Mouse (Mus musculus): Measurements from ENCODE around the gene Magi3.

Magi3 gene

GRCm38 (mm10) chr3:104032086-104032485 is 188.1 kb downstream of the Magi3 start:
- in situ Hi-C loops (cut with MseI, MboI): no loop called here

- in situ Hi-C loops (cut with MseI, MboI): no loop called here
Observed at GRCm38 (mm10) chr3:104026938-104027337, 193.2 kb downstream of the Magi3 start.

- in situ Hi-C loops (cut with MseI, MboI): no loop called here
Observed at GRCm38 (mm10) chr3:104020101-104020500, 200.1 kb downstream of the Magi3 start.

GRCm38 (mm10) chr3:104019453-104019852 is 200.7 kb downstream of the Magi3 start:
- in situ Hi-C loops (cut with MseI, MboI): no loop called here

GRCm38 (mm10) chr3:104017931-104018330 is 202.2 kb downstream of the Magi3 start:
- in situ Hi-C loops (cut with MseI, MboI): no loop called here

- in situ Hi-C loops (cut with MseI, MboI): no loop called here
Observed at GRCm38 (mm10) chr3:104011972-104012371, 208.2 kb downstream of the Magi3 start.

GRCm38 (mm10) chr3:104009924-104010662 is 210.1 kb downstream of the Magi3 start:
- in situ Hi-C loops (cut with MseI, MboI): no loop called here

DNA sequence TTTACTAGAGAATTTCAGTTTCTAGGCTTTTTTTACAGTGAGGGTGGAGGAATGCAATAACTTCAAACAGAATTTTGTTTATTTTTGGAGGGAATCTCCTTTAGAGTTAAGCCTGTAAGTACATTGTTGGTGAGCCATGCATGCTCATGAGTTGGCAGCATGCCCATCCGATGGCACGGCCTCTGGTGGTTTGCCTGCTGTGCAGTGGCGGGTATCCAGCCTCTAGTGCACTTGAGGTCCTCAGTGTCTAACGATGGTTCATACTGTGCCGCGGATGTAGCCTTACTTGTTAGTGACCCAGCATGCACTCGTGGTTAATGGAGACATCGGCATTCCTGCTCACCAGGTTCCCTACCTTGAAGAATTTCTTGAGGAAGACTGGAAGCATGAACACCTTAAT is 212.7 kb downstream of the Magi3 start:
- in situ Hi-C loops (cut with MseI, MboI): no loop called here

DNA sequence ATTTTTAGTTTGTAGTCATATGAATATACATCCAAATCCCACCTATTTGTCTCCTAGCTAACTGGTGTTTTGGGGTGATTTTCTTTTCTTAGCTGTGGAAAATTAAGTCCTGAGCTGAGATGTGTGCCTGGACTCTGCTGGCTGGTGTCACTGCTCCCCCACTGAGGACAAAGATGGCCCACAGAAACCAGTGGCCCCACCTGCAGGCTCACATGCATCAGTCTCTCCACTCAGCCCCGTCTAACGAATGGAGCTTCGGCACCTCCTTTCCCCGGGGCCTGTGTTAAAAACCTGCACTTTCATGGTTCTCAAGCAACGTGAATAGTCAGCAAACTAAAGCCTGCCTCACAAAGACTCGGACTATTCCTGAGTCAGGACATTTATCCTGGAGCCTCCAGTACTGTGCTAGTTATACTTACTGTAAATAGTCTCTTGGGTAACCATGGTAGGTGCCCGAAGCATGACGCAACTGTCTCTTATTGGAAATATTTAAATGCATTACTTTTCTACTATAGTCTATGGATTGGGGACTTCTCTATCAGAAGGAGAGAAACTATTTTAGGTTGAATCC is 213.2 kb downstream of the Magi3 start:
- in situ Hi-C loops (cut with MseI, MboI): no loop called here

- in situ Hi-C loops (cut with MseI, MboI): no loop called here
Observed at GRCm38 (mm10) chr3:103998724-103999123, 221.4 kb downstream of the Magi3 start.

DNA sequence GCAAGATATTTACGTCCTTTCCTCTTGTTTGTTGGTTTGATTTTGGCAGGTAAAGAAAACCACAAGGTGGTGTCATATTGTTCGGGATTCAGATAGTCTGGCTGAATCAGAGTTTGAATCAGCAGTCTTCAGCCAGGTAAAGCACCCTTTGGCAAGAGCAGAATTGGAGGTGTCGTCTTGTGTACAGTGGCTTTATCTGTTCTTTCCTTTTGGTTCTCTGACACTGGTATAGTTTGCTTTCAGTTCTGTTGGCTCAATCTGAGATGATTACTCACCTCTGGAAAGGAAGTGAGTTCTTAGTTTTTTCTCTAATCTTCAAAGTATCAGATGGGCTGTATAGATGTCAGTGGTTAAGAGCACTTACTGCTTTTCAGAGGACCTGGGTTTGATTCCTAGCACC is 228.9 kb downstream of the Magi3 start:
- in situ Hi-C loops (cut with MseI, MboI): no loop called here

- in situ Hi-C loops (cut with MseI, MboI): no loop called here
Observed at GRCm38 (mm10) chr3:103989352-103989751, 230.8 kb downstream of the Magi3 start.

GRCm38 (mm10) chr3:103987831-103988432 is 232.2 kb downstream of the Magi3 start:
- in situ Hi-C loops (cut with MseI, MboI): no loop called here

GRCm38 (mm10) chr3:103985194-103985593 is 235.0 kb downstream of the Magi3 start:
- in situ Hi-C loops (cut with MseI, MboI): no loop called here

DNA sequence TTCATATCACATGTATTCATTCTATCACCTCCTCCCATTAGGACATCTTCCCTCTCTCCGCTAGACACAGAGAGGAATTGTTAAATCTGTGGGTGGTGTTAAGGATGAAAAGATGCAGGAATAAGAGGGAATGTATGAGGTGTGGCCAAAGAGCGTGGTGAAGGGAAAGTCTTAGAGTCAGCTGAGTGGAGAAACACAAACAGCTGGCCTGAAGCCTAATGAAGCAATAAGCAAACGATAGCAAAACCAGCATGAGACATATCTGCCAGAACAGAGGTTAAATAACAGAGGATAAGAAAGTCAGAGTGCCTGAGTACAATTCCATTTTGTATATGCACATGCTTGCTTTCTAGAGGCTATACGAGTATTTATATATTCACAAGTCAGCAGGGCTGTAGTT is 235.6 kb downstream of the Magi3 start:
- in situ Hi-C loops (cut with MseI, MboI): no loop called here

DNA sequence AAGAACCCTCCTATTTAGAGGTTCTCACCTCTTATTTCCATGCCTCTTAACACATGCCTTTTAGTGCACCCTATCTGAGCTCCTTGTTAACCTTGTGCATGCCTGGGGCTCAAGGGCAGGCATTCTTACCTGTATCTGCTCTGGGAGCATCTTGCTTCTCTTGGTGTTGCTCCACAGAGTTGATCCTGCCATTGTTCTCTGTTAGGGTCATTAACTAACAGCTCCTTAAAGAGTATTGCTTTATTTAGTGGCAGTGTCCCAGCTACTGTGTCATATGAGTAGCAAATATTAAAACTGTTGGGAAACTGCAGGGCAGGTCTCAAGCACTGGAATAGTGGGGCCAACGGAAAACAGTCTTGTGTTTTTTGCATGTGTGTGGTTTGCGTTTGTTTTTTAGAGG is 249.0 kb downstream of the Magi3 start:
- in situ Hi-C loops (cut with MseI, MboI): no loop called here

DNA sequence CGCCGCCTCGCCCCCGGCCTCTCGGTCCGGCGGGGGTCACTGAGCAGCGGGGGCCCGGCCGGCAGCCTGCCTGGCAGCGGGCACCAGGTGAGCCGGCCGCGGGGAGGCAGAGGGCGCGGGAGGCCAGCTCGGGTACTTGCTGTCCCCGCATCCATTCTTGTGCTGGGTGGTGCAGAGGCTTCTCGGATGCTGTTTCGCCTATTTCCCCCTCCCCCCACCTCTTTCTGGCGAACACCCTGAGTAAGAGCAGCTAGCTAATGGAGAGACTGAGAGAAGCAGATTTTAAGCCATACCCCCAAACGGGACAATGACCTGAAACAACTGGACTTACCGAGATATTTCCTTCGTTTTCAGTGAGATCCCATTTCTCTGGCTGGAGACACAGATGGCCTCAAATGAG is 251.5 kb downstream of the Magi3 start:
- in situ Hi-C loops (cut with MseI, MboI): no loop called here

GRCm38 (mm10) chr3:103967861-103968691 is 252.1 kb downstream of the Magi3 start, which contains the start of gene Phtf1:
TSS of gene Phtf1 (plus strand) at chr3:103968110.
- in situ Hi-C loops (cut with MseI, MboI): no loop called here

DNA sequence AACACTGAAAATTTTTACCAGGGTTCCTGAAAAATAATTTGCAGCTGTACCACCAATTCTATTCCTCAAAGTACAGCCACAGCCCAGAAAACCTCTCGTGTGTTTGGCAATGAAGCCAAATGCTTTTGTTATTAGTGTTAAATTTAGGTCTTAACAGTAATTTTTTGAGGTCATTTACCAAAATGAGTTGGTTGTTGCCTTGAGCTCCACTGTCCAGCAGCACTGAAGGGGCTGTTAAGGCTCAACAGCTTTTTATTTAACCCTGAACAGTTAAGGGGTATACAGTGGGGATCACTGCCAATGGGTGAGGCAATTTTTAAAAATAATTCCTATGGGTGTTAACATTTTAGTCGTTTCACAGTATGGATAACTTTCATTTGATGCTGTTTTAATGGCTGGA is 252.9 kb downstream of the Magi3 start:
- in situ Hi-C loops (cut with MseI, MboI): no loop called here

Measured in mouse trophoblast stem cell (cell line).